Mouse (Mus musculus) heart, adult 2 months (tissue): ENCODE data around the gene Hexim2. TPM values are rescaled to one million over a fixed set of nuclear protein-coding genes. Genes with fewer than 3 reads are reported as not detected.
A peak's percentile ranks its signal among the peaks of the same experiment; 100 is the strongest.

Experiments
- DNase-seq, 2 experiments: peaks; one replicate each; pipeline ENCODE4 v3.0.0; 2021
- H3K27ac ChIP-seq: fragments of 200-600 bp; 2 replicates; pipeline ENCODE4 v1.8.1; 2022
- H3K27me3 ChIP-seq: fragments of 200-500 bp; 2 replicates; pipeline ENCODE4 v1.6.1; 2012; ENCODE audit warnings: mild to moderate bottlenecking, low read length, inconsistent platforms, mixed read lengths; ENCODE audit not compliant: control insufficient read depth, insufficient read depth
- H3K36me3 ChIP-seq: fragments of 200-500 bp; 2 replicates; pipeline ENCODE4 v1.6.1; 2012; ENCODE audit warnings: low read length, inconsistent platforms; ENCODE audit not compliant: control insufficient read depth, insufficient read depth
- H3K4me1 ChIP-seq: fragments of 200-500 bp; 2 replicates; pipeline ENCODE4 v1.6.1; 2011; ENCODE audit warnings: low read length; ENCODE audit not compliant: control insufficient read depth, insufficient read depth
- H3K4me3 ChIP-seq: fragments of 200-600 bp; 2 replicates; pipeline ENCODE4 v1.8.1; 2022
- H3K79me2 ChIP-seq: fragments of 200-500 bp; replicated peaks from 2 replicates; pipeline ENCODE4 v1.6.1; 2012; ENCODE audit warnings: mild to moderate bottlenecking, inconsistent platforms, low read length, moderate library complexity, mixed read lengths; ENCODE audit not compliant: control insufficient read depth, insufficient read depth
- H3K9ac ChIP-seq: fragments of 200-500 bp; 2 replicates; pipeline ENCODE4 v1.6.1; 2012; ENCODE audit warnings: low read depth, mild to moderate bottlenecking, control low read depth, inconsistent platforms, low read length, mixed read lengths
- CTCF ChIP-seq: fragments of 200-600 bp; IDR thresholded peaks from 2 replicates; pipeline ENCODE4 v1.8.1; 2022; ENCODE audit warnings: antibody characterized with exemption, mild to moderate bottlenecking, moderate library complexity
- EP300 ChIP-seq: fragments of 200-500 bp; IDR thresholded peaks from 2 replicates; pipeline ENCODE4 v1.6.1; 2011; ENCODE audit warnings: low read depth, low read length, control low read depth; ENCODE audit not compliant: insufficient read depth
- POLR2A ChIP-seq: fragments of 200-500 bp; IDR thresholded peaks from 2 replicates; pipeline ENCODE4 v1.6.1; 2011; ENCODE audit warnings: mild to moderate bottlenecking, low read depth, low read length, control low read depth; ENCODE audit not compliant: insufficient read depth
- whole genome bisulfite sequencing: fragments of 180-500 bp; shearing (Covaris S2); methylation state at CpG from one replicate; pipeline ENCODE4 v1.1.7; 2018; 5-methylcytosine and 5-hydroxymethylcytosine counted together
- intact Hi-C: fragments of 180-260 bp; cut with DNase I; formaldehyde crosslinking; loops from one replicate; pipeline ENCODE4 v1.15.1; 2025
- polyA plus RNA-seq: library from polyadenylated mRNA; depleted of rRNA; stranded (reverse); fragments of >200 nt; gene quantifications from 2 replicates; pipeline ENCODE4 v1.2.3, GENCODE M21; 2012
- total RNA-seq, 2 experiments: library from RNA; stranded (reverse); gene quantifications; 2 replicates each; pipeline ENCODE4 v1.2.3; 2021

Hexim2 gene
- total and polyA plus RNA-seq, 3 experiments: 1.3 to 2.6 (median 1.9) TPM

DNA sequence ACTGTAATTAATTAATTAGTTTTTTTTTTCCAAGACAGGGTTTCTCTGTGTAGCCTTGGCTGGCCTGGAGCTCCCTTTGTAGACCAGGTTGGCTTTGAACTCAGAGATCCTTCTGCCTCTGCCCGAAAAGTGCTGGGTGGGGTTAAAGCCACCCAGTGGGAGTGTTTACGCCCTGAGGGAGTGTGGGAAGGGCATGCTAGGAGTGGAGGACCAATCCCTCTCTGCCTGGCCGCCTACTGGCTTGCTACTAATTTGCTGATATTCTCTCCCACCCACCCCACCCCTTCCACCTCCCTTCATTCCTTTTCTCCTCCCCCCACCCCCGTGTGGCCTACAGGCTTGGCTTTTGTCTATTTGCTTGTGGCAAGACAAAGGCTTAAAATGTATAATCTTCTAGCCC is 25.8 kb upstream of the Hexim2 start:
- peaks cover 4% of the 10 kb centered on the region for H3K4me1 ChIP-seq
- H3K27ac ChIP-seq: no peak overlapping the region
- TF ChIP-seq EP300 (no peak), POLR2A (no peak), CTCF (no peak)
- DNase-seq: no peak
- no peak overlapping the region for H3K4me3 ChIP-seq
- intact Hi-C loops: no loop called here
- H3K36me3 ChIP-seq: no peaks in the 10 kb centered on the region
- H3K79me2 ChIP-seq: no peaks in the 10 kb centered on the region
- no peaks in the 10 kb centered on the region for H3K27me3 ChIP-seq
- WGBS: 84% methylated on average over 4 of the region's 4 CpGs
- H3K9ac ChIP-seq: no peak overlapping the region

GRCm38 (mm10) chr11:103111301-103111700 is 20.9 kb upstream of the Hexim2 start:
- H3K27me3 ChIP-seq: no peaks in the 10 kb centered on the region
- TF ChIP-seq POLR2A (no peak), CTCF (no peak), EP300 (no peak)
- H3K27ac ChIP-seq: peak overlapping the region; percentile 81
- H3K4me3 ChIP-seq: peak overlapping the region; percentile 49
- DNase-seq: peak in 1 of 2 experiments; percentile 39
- peaks cover 5% of the 10 kb centered on the region for H3K4me1 ChIP-seq
- WGBS: 39% methylated on average over 10 of the region's 10 CpGs
- no peaks in the 10 kb centered on the region for H3K36me3 ChIP-seq
- no peak overlapping the region for H3K9ac ChIP-seq
- H3K79me2 ChIP-seq: no peaks in the 10 kb centered on the region
- intact Hi-C loops: no loop called here

GRCm38 (mm10) chr11:103111881-103112551 is 20.2 kb upstream of the Hexim2 start:
- DNase-seq: peak; percentile 82 to 89
- TF ChIP-seq EP300 (no peak), CTCF (no peak), POLR2A (peak; percentile 16)
- Histone ChIP-seq H3K9ac (peak overlapping the region; percentile 70), H3K79me2 (no peaks in the 10 kb centered on the region), H3K27ac (peak overlapping the region; percentile 81), H3K27me3 (no peaks in the 10 kb centered on the region), H3K4me1 (peaks cover 5% of the 10 kb centered on the region), H3K4me3 (peak overlapping the region; percentile 49), H3K36me3 (no peaks in the 10 kb centered on the region)
- under 1% methylated on average over 28 of the region's 28 CpGs for WGBS
- intact Hi-C loops: no loop called here

- TF ChIP-seq POLR2A: no peak
- TF ChIP-seq CTCF: no peak
- TF ChIP-seq EP300: no peak
- peaks cover 5% of the 10 kb centered on the region for H3K4me1 ChIP-seq
- H3K36me3 ChIP-seq: no peaks in the 10 kb centered on the region
- WGBS: 22% methylated on average over 9 of the region's 9 CpGs
- H3K4me3 ChIP-seq: peak overlapping the region; percentile 49
- DNase-seq: peak in 1 of 2 experiments; percentile 48
- peak overlapping the region; percentile 70 for H3K9ac ChIP-seq
- intact Hi-C loops: no loop called here
- H3K79me2 ChIP-seq: no peaks in the 10 kb centered on the region
- H3K27ac ChIP-seq: peak overlapping the region; percentile 81
- H3K27me3 ChIP-seq: no peaks in the 10 kb centered on the region
Measured at GRCm38 (mm10) chr11:103112552-103112912, 19.7 kb upstream of the Hexim2 start.

- DNase-seq: peak in 1 of 2 experiments; percentile 23
- H3K27ac ChIP-seq: peak overlapping the region; percentile 81
- intact Hi-C loops: no loop called here
- no peak for TF ChIP-seq CTCF
- no peak for TF ChIP-seq POLR2A
- TF ChIP-seq EP300: no peak
- H3K4me1 ChIP-seq: peaks cover 5% of the 10 kb centered on the region
- H3K79me2 ChIP-seq: no peaks in the 10 kb centered on the region
- WGBS: 53% methylated on average over 12 of the region's 12 CpGs
- no peaks in the 10 kb centered on the region for H3K27me3 ChIP-seq
- no peak overlapping the region; the same call in 1 of the 2 replicates for H3K4me3 ChIP-seq
- peak overlapping the region; percentile 70 for H3K9ac ChIP-seq
- no peaks in the 10 kb centered on the region; the same call in 1 of the 2 replicates for H3K36me3 ChIP-seq
Measured at GRCm38 (mm10) chr11:103113005-103113404, 19.2 kb upstream of the Hexim2 start.

DNA sequence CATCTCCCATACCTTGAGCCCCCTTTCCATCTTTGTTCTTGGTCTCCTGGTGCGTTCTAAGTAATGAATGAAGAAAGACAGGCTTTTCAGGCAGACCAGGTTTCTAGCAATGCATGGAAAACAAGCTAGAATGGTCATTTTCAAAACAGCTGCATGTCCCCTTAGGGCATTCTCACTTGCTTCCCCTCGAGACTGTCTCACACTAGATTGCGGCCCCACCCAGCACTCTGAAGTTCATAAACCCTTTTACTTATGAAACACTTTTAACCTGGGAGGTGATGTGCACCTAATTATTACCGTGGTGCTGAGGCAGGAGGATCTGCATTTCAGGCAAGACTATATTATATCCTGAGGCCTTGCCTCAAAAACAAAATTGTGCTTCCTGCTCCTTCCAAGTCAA is 18.5 kb upstream of the Hexim2 start:
- H3K27me3 ChIP-seq: no peaks in the 10 kb centered on the region
- H3K79me2 ChIP-seq: no peaks in the 10 kb centered on the region
- TF ChIP-seq CTCF (no peak), EP300 (no peak), POLR2A (no peak)
- DNase-seq: no peak
- no peak overlapping the region for H3K9ac ChIP-seq
- H3K36me3 ChIP-seq: peaks cover 2% of the 10 kb centered on the region
- H3K4me3 ChIP-seq: no peak overlapping the region
- intact Hi-C loops: no loop called here
- peaks cover 7% of the 10 kb centered on the region for H3K4me1 ChIP-seq
- WGBS: 77% methylated on average over 4 of the region's 4 CpGs
- peak overlapping the region; percentile 10; the same call in 1 of the 2 replicates for H3K27ac ChIP-seq
